Comparison of ENCODE assay signal across 7 mouse cellular contexts in the genomic region with DNA sequence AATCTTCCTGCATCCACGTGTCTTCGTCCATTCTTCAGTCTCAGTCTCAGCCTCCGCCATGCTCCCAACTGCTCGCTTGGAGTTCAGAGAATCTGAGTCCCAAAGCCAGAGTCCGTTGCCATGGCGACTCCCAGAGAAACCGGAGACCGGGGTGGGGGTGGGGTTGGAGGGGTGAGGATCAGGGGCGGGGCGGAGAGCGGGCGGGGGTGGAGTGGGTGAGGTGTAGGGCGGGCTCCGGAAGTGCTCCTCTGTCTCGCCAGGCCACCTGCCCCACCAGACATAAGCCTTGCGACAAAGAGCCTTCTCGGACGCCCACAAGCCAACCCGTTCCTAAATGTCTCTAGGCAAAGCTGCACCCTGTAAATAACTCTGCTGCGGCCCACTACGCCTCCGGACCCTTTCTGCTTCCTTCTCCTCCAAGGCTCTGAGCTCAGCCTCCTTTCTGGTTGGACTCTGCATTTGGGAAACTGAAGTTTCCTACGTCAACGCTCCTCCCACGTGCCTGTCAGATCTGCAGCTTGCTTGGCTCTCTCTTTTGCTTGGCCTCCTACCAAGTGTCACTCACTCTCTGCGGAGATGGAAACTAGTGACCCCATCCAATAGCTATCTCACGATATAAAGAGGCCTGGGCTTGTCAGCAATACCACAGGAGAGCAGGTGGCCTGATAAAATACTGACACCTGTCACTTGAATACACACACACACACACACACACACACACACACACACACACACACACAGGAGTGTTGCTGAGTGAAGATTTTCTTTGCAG. TPM values are rescaled to one million over a fixed set of nuclear protein-coding genes. Genes with fewer than 3 reads are reported as not detected.
DNase-seq lines count a peak whose midpoint lies in the region; ATAC-seq and TF ChIP-seq lines count a peak whose summit lies in the region.

A gene (minus strand): TSS at position 94 of the 772 bp plus-strand sequence.

- no peaks in the 10 kb centered on the region for H3K4me1 ChIP-seq in bone marrow macrophage, adult 2 months (ENCODE audit: control insufficient read depth, insufficient read depth, low read length)
- H3K4me1 ChIP-seq in embryonic facial prominence, embryonic 15.5 days: peaks cover 11% of the 10 kb centered on the region
- H3K4me1 ChIP-seq in heart, embryonic 12.5 days (replicated peaks): peaks cover 31% of the 10 kb centered on the region
- H3K4me1 ChIP-seq in kidney, embryonic 15.5 days: peaks cover 13% of the 10 kb centered on the region
- peaks cover 14% of the 10 kb centered on the region for H3K4me1 ChIP-seq in limb, embryonic 15.5 days
- peaks cover 13% of the 10 kb centered on the region for H3K4me1 ChIP-seq in midbrain, embryonic 16.5 days (ENCODE audit: control insufficient read depth, insufficient read depth, low read length)
- H3K4me1 ChIP-seq in spleen, adult 2 months (ENCODE audit: control insufficient read depth, insufficient read depth, insufficient read length): no peaks in the 10 kb centered on the region

- no peak for TF ChIP-seq CTCF in bone marrow macrophage, adult 2 months (IDR thresholded peaks at IDR 0.05; ENCODE audit: low read depth, low read length)
- no peak for TF ChIP-seq CTCF in spleen, adult 2 months (IDR thresholded peaks at IDR 0.05; ENCODE audit: extremely low read depth, insufficient read depth, insufficient read length, insufficient replicate concordance)

- no peak for TF ChIP-seq POLR2A in bone marrow macrophage, adult 2 months (IDR thresholded peaks at IDR 0.05; ENCODE audit: borderline replicate concordance, low read depth, low read length)
- TF ChIP-seq POLR2A in spleen, adult 2 months (IDR thresholded peaks at IDR 0.05; ENCODE audit: low read depth, low read length): no peak

- H3K9ac ChIP-seq in embryonic facial prominence, embryonic 15.5 days: no peak within 1 kb of the TSS
- peak within 1 kb of the TSS; percentile 65; the same call in 1 of the 2 replicates for H3K9ac ChIP-seq in heart, embryonic 12.5 days
- H3K9ac ChIP-seq in kidney, embryonic 15.5 days: 0 out of 2 replicates have a peak within 1 kb of the TSS, but pooled peaks have one; percentile 21
- peak within 1 kb of the TSS; percentile 7; the same call in 1 of the 2 replicates for H3K9ac ChIP-seq in limb, embryonic 15.5 days
- peak within 1 kb of the TSS; percentile 59 for H3K9ac ChIP-seq in midbrain, embryonic 16.5 days (ENCODE audit: low read depth, low read length)

- DNase-seq in spleen, adult 2 months (ENCODE audit: low read depth in 1 of 2, low spot score in 2 of 2): peak; percentile 38 to 45

- H3K4me3 ChIP-seq in bone marrow macrophage, adult 2 months (ENCODE audit: insufficient read depth, low read length): peak within 1 kb of the TSS; percentile 32
- peak within 1 kb of the TSS; percentile 43 for H3K4me3 ChIP-seq in embryonic facial prominence, embryonic 15.5 days (replicated peaks)
- H3K4me3 ChIP-seq in heart, embryonic 12.5 days: peak within 1 kb of the TSS; percentile 49
- peak within 1 kb of the TSS; percentile 50 for H3K4me3 ChIP-seq in kidney, embryonic 15.5 days (replicated peaks)
- H3K4me3 ChIP-seq in limb, embryonic 15.5 days: peak within 1 kb of the TSS; percentile 45
- H3K4me3 ChIP-seq in midbrain, embryonic 16.5 days (ENCODE audit: low read depth, low read length): peak within 1 kb of the TSS; percentile 40
- peak within 1 kb of the TSS; percentile 61 for H3K4me3 ChIP-seq in spleen, adult 2 months (ENCODE audit: extremely low read depth, insufficient read depth, insufficient read length)

- 0% methylated on average over 27 of the region's 27 CpGs for WGBS in embryonic facial prominence, embryonic 15.5 days
- WGBS in heart, embryonic 12.5 days: under 1% methylated on average over 26 of the region's 27 CpGs
- WGBS in kidney, embryonic 15.5 days: under 1% methylated on average over 27 of the region's 27 CpGs
- WGBS in limb, embryonic 15.5 days: under 1% methylated on average over 24 of the region's 27 CpGs
- WGBS in midbrain, embryonic 16.5 days: under 1% methylated on average over 27 of the region's 27 CpGs
- 2% methylated on average over 27 of the region's 27 CpGs for WGBS in spleen, adult 2 months

- H3K36me3 ChIP-seq in embryonic facial prominence, embryonic 15.5 days: no peaks in the 10 kb centered on the region
- H3K36me3 ChIP-seq in heart, embryonic 12.5 days: no peaks in the 10 kb centered on the region
- no peaks in the 10 kb centered on the region for H3K36me3 ChIP-seq in kidney, embryonic 15.5 days
- no peaks in the 10 kb centered on the region for H3K36me3 ChIP-seq in limb, embryonic 15.5 days
- H3K36me3 ChIP-seq in midbrain, embryonic 16.5 days (ENCODE audit: control insufficient read depth, insufficient read depth, low read length): no peaks in the 10 kb centered on the region
- no peaks in the 10 kb centered on the region for H3K36me3 ChIP-seq in spleen, adult 2 months (ENCODE audit: control insufficient read depth, insufficient read depth, low read length)

- H3K27ac ChIP-seq in bone marrow macrophage, adult 2 months (ENCODE audit: insufficient read depth, low read depth, low read length): no peak within 1 kb of the TSS
- H3K27ac ChIP-seq in embryonic facial prominence, embryonic 15.5 days (replicated peaks): peak within 1 kb of the TSS; percentile 40; the same call in 1 of the 2 replicates
- peak within 1 kb of the TSS; percentile 98 for H3K27ac ChIP-seq in heart, embryonic 12.5 days (ENCODE audit: poor library complexity, severe bottlenecking)
- H3K27ac ChIP-seq in kidney, embryonic 15.5 days: peak within 1 kb of the TSS; percentile 86
- 0 out of 2 replicates have a peak within 1 kb of the TSS, but pooled peaks have one; percentile 54 for H3K27ac ChIP-seq in limb, embryonic 15.5 days
- peak within 1 kb of the TSS; percentile 81 for H3K27ac ChIP-seq in midbrain, embryonic 16.5 days (ENCODE audit: low read length)
- 0 out of 2 replicates have a peak within 1 kb of the TSS, but pooled peaks have one; percentile 6 for H3K27ac ChIP-seq in spleen, adult 2 months (ENCODE audit: insufficient read depth, low read length)

- no peaks in the 10 kb centered on the region for H3K27me3 ChIP-seq in embryonic facial prominence, embryonic 15.5 days
- H3K27me3 ChIP-seq in heart, embryonic 12.5 days (replicated peaks): no peaks in the 10 kb centered on the region
- H3K27me3 ChIP-seq in kidney, embryonic 15.5 days: no peaks in the 10 kb centered on the region
- no peaks in the 10 kb centered on the region for H3K27me3 ChIP-seq in limb, embryonic 15.5 days
- no peaks in the 10 kb centered on the region for H3K27me3 ChIP-seq in midbrain, embryonic 16.5 days (ENCODE audit: control insufficient read depth, insufficient read depth, low read depth, low read length)
- no peaks in the 10 kb centered on the region for H3K27me3 ChIP-seq in spleen, adult 2 months (ENCODE audit: control insufficient read depth, insufficient read depth, low read length)

- H3K9me3 ChIP-seq in embryonic facial prominence, embryonic 15.5 days (replicated peaks): no peaks in the 10 kb centered on the region
- H3K9me3 ChIP-seq in heart, embryonic 12.5 days (replicated peaks): no peaks in the 10 kb centered on the region
- H3K9me3 ChIP-seq in kidney, embryonic 15.5 days (replicated peaks): no peaks in the 10 kb centered on the region
- no peaks in the 10 kb centered on the region for H3K9me3 ChIP-seq in limb, embryonic 15.5 days
- no peaks in the 10 kb centered on the region for H3K9me3 ChIP-seq in midbrain, embryonic 16.5 days (replicated peaks; ENCODE audit: control insufficient read depth, low read length, poor library complexity, severe bottlenecking)

- peak within 1 kb of the TSS; percentile 69 for H3K4me2 ChIP-seq in embryonic facial prominence, embryonic 15.5 days (replicated peaks)
- peak within 1 kb of the TSS; percentile 76 for H3K4me2 ChIP-seq in heart, embryonic 12.5 days
- peak within 1 kb of the TSS; percentile 79 for H3K4me2 ChIP-seq in kidney, embryonic 15.5 days
- peak within 1 kb of the TSS; percentile 73 for H3K4me2 ChIP-seq in limb, embryonic 15.5 days
- H3K4me2 ChIP-seq in midbrain, embryonic 16.5 days (ENCODE audit: low read length): peak within 1 kb of the TSS; percentile 69

- peak; percentile 81 for ATAC-seq in embryonic facial prominence, embryonic 15.5 days (ENCODE audit: insufficient number of reproducible peaks, low FRiP score, low TSS enrichment, low read depth)
- ATAC-seq in heart, embryonic 12.5 days (ENCODE audit: insufficient number of reproducible peaks, low FRiP score): peak; percentile 93
- ATAC-seq in kidney, embryonic 15.5 days (replicated peaks; ENCODE audit: low FRiP score): peak; percentile 96
- peak; percentile 78 for ATAC-seq in limb, embryonic 15.5 days (ENCODE audit: insufficient number of reproducible peaks, low FRiP score, low TSS enrichment, low read depth)
- peak; percentile 94 for ATAC-seq in midbrain, embryonic 16.5 days

RNA-seq across cellular contexts. Expression of the gene that starts here (rescaled TPM):
- not detected in 2 replicates for polyA plus RNA-seq in bone marrow macrophage, adult 2 months (2012; ENCODE audit: insufficient read depth, insufficient read length, missing spikeins)
- polyA plus RNA-seq in embryonic facial prominence, embryonic 15.5 days (2015; fragmentation: Nextera tagmentation; extraction: Ambion mirVana): 0.25 and 0.32 TPM in 2 replicates
- not detected in 2 replicates for polyA plus RNA-seq in heart, embryonic 12.5 days (2016; fragmentation: Nextera tagmentation; extraction: Ambion mirVana)
- polyA plus RNA-seq in kidney, embryonic 15.5 days (2015; fragmentation: Nextera tagmentation; extraction: Ambion mirVana): not detected in 2 replicates
- polyA plus RNA-seq in limb, embryonic 15.5 days (2015; fragmentation: Nextera tagmentation; extraction: Ambion mirVana): not detected in 2 replicates
- polyA plus RNA-seq in midbrain, embryonic 16.5 days (2015; fragmentation: Nextera tagmentation; extraction: Ambion mirVana): not detected in 2 replicates
- not detected in 2 replicates for polyA plus RNA-seq in spleen, adult 2 months (2012; rRNA removed)

Comparison
In these comparisons a context has a peak if more than half of its experiments do, and no peak if none do; other contexts are left out.
1. Peak in ATAC-seq, H3K4me3 ChIP-seq, H3K27ac ChIP-seq and H3K4me2 ChIP-seq in embryonic facial prominence, embryonic 15.5 days; RNA of the gene not detected or under 1 TPM.
2. Peak in ATAC-seq, H3K4me3 ChIP-seq, H3K27ac ChIP-seq, H3K9ac ChIP-seq and H3K4me2 ChIP-seq in heart, embryonic 12.5 days; RNA of the gene not detected or under 1 TPM.
3. Peak in ATAC-seq, H3K4me3 ChIP-seq, H3K27ac ChIP-seq, H3K9ac ChIP-seq and H3K4me2 ChIP-seq in kidney, embryonic 15.5 days; RNA of the gene not detected or under 1 TPM.
4. Peak in ATAC-seq, H3K4me3 ChIP-seq, H3K27ac ChIP-seq, H3K9ac ChIP-seq and H3K4me2 ChIP-seq in limb, embryonic 15.5 days; RNA of the gene not detected or under 1 TPM.
5. Peak in ATAC-seq, H3K4me3 ChIP-seq, H3K27ac ChIP-seq, H3K9ac ChIP-seq and H3K4me2 ChIP-seq in midbrain, embryonic 16.5 days; RNA of the gene not detected or under 1 TPM.
6. Peak in DNase-seq, H3K4me3 ChIP-seq and H3K27ac ChIP-seq in spleen, adult 2 months; RNA of the gene not detected or under 1 TPM.